Mouse (Mus musculus): ENCODE data around the gene Plvap.

Gene Plvap

GRCm38 (mm10) chr8:71464513-71465500, 46.7 kb downstream of the Plvap start, which contains the start of gene Mrpl34:
Gene Mrpl34, plus strand, starts transcription at chr8:71464959.
- DNase-seq, result peak; percentile 95 to 99

- DNase-seq, result peak; percentile 95 to 96
Measured at GRCm38 (mm10) chr8:71463188-71464033, 48.1 kb downstream of the Plvap start, which contains the start of gene Abhd8. Gene Abhd8, minus strand, starts transcription at chr8:71463655.

DNA sequence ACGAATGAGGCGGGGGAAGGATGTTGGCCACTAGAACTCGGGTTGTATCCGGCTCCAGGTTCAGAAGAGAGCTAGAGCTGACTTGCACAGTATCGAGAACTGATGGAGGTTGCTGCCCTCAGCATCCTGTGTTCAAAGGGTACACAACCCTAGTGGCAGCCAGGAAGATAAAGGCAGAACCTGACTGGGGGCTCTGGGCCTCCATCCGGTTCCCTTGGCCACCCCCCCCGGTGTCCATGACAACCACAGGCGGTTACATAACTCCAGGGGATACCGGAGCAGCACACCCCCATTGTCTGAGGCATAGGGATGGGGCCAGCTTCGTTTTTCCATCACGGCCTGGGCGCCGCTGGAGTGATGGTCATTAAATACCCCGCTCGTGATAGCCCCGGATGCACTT, 48.8 kb downstream of the Plvap start:
- DNase-seq, result peak; percentile 72 to 87

DNA sequence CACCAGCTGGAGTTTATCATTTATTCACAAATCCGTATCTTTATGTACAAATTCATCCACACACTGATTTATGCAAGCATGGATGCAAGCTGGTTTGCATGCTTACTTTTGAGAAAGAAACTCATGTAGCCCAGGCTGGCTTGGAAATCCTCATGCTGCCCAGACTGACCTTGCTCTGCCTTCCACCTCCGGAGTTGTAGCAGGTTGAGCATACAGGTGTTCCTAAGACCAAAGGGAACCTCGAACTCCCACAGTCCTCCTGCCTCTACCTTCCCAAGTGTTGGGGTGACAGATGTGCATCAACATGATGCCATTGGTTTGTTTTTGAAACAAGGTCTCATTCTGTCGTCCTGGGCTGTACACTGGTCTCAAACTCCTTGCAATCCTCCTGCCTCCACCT, 49.4 kb downstream of the Plvap start:
- DNase-seq, result peak in 1 of 2 experiments; percentile 6

GRCm38 (mm10) chr8:71461152-71461840, 50.3 kb downstream of the Plvap start:
- DNase-seq, result peak in 1 of 2 experiments; percentile 11

- DNase-seq, result no peak
Measured at GRCm38 (mm10) chr8:71460716-71461115, 50.8 kb downstream of the Plvap start.

DNA sequence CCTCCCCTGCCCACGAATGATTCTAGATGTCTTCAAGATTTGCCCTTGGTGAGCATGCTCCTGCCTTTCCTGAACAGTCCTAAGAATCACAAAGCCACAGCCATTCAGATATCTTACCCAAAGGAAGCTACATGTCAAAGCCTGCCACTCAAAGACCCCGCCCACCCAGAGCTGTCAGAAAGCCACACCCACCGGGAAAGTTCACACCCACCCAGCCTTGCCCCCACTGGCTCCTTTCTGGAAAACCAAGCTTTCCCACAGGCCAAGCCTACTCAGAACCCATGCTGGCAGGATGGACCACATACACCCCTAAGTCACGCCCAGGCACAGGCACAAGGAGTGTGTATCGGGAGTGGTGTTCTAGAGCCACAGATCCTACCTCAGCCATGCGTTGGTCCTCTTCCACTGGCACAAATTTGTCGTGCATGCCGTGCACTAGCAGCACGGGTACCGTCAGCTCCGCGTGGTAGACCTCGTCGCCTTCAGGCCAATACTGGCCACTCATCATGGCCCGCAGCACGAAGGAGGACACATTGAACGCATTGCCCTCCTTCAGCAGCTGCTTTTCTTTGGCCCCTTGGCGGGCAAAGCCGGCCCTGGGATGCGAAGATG, 53.8 kb downstream of the Plvap start:
- DNase-seq, result peak in 1 of 2 experiments; percentile 9

DNA sequence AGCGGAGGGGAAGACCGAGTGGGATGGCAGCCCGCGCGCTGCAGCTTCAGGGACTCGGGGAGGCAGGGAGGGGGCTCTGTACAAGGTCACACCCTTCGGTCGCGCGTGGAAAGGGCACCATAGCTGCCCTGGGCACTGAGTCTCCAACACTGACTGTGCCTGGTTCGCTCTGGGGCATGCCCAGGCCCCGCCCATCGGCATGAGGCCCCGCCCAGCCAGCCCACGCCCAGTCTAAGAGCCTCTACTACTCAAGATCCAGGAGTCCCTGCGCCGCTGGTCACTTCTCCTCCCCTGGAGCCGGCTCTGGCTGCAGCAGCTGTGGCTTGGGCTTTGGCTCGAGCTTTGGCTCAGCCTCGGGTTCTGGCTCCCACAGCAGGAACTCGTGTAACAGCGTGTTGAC, 54.6 kb downstream of the Plvap start:
- no peak for DNase-seq

- DNase-seq, result no peak
Measured at GRCm38 (mm10) chr8:71454668-71455067, 56.9 kb downstream of the Plvap start.

GRCm38 (mm10) chr8:71452669-71453068, 58.9 kb downstream of the Plvap start:
- DNase-seq, result no peak

DNA sequence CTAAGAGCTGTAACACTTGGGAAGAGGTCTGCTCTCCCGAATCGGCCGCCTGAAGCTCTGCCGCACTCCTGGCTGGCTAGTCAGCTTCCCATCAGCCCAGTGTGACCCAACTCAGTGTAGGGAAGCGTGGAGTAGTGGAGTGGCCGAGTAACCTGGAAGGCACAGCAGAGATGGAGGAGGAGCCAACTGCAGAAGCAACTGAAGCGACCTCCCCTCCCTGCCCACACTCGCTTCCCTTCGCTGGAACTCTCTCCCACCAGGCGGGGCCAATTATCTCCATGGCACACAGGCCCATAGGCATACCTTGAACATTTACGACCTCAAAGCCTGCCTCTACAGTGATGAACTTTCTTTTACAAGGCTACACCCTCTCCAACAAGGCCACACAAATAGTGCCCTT, 59.8 kb downstream of the Plvap start:
- no peak for DNase-seq

GRCm38 (mm10) chr8:71451337-71451736, 60.2 kb downstream of the Plvap start:
- DNase-seq, result no peak

All from thymus, adult 18-20 months (tissue).